Mouse (Mus musculus) cortical plate, adult 2 months (tissue): ENCODE measurements at regions not wholly inside any gene's neighbourhood (a gene's known extent, or its start where the extent isn't known, plus 50 kb on each side); places are given as distances from the start of the nearest gene placed in this dataset.

Experiments used
- H3K27ac ChIP-seq: fragments of 200-500 bp; 2 replicates; pipeline ENCODE4 v1.5.1; 2012; ENCODE audit warnings: low read length, control low read depth, inconsistent platforms; ENCODE audit not compliant: insufficient read depth
- H3K4me1 ChIP-seq: fragments of 200-500 bp; 2 replicates; pipeline ENCODE4 v1.6.1; 2011; ENCODE audit warnings: low read length; ENCODE audit not compliant: control insufficient read depth, insufficient read depth
- H3K4me3 ChIP-seq: fragments of 200-500 bp; 2 replicates; pipeline ENCODE4 v1.5.1; 2011; ENCODE audit warnings: mild to moderate bottlenecking, low read length, control low read depth; ENCODE audit not compliant: insufficient read depth
- CTCF ChIP-seq: fragments of 200-500 bp; IDR thresholded peaks from 2 replicates; pipeline ENCODE4 v1.5.1; 2011; ENCODE audit warnings: mild to moderate bottlenecking, control low read depth, low read length; ENCODE audit not compliant: insufficient read depth; ENCODE audit errors: extremely low read depth
- POLR2A ChIP-seq: fragments of 200-500 bp; IDR thresholded peaks from 2 replicates; pipeline ENCODE4 v1.6.1; 2011; ENCODE audit warnings: mild to moderate bottlenecking, low read length, control low read depth; ENCODE audit not compliant: insufficient read depth; ENCODE audit errors: extremely low read depth

DNA sequence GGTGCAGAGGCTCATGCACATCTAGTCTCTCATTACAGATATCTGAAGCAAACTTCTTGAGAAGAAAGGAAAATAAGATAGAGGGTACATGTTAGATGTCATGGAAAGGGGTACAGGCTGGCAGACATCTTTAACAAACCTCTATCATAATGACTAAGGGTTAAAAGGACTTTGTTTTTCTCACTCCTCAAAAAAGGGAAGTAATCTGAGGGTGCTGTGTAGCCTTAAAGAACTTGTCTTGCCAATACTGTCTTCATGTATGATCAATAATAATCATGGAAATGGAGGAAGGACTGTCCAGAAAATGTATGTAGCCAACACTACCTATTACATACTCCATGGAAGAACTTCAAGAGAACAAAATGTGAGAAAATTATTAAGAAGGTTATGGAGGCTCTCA is 400.0 kb upstream of the Mmadhc start:
- Histone ChIP-seq H3K27ac (no peak overlapping the region), H3K4me1 (no peaks in the 10 kb centered on the region), H3K4me3 (no peak overlapping the region)
- no peak for TF ChIP-seq POLR2A
- no peak for TF ChIP-seq CTCF

DNA sequence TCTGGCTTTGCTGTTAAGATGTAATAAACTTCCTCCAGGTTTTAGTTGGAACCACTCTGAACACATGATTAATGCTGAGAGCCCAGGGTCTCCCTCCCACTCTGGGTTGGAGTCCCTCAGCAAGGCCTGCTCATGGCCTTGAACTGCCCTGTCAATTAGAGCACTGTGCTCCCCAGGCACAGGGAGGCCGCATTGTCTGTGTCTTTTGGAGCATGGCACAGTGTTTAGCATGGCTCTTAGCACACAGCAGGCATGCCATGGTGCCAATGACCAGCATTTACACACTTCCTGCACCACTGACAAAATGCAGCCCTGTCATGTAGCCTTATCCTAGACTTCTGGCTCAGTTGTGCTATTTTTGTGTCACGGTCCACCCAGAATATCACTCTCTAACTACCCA is 398.2 kb upstream of the Mmadhc start:
- Histone ChIP-seq H3K27ac (no peak overlapping the region), H3K4me1 (no peaks in the 10 kb centered on the region), H3K4me3 (no peak overlapping the region)
- TF ChIP-seq POLR2A (no peak), CTCF (no peak)

DNA sequence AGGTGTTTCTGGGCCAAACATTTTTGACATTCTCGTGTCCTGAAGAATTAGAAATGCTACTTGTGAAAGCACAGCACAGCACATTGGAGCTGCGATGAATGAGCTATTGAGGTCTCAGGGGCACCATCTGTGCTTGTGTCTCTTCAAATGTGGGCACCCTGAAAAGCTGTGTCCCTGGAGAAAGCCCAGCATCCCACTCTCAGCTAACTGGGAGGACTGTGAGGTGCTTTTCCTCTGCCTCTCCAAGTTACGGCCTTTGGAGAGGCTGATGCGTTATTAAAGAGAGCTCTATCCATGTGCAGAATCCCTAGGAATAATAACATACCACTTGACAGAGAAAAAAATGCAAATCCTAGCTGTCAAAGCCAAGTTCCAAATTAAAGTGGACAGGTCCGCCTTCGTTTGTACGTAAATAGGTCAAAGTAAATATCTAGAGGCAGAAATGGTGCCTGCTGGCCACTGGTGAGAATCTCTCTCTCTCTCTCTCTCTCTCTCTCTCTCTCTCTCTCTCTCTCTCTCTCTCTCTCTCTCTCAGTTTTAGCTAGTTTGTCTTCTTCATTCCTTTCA is 397.3 kb upstream of the Mmadhc start:
- TF ChIP-seq POLR2A (no peak), CTCF (no peak)
- Histone ChIP-seq H3K4me1 (no peaks in the 10 kb centered on the region), H3K4me3 (no peak overlapping the region), H3K27ac (no peak overlapping the region)

DNA sequence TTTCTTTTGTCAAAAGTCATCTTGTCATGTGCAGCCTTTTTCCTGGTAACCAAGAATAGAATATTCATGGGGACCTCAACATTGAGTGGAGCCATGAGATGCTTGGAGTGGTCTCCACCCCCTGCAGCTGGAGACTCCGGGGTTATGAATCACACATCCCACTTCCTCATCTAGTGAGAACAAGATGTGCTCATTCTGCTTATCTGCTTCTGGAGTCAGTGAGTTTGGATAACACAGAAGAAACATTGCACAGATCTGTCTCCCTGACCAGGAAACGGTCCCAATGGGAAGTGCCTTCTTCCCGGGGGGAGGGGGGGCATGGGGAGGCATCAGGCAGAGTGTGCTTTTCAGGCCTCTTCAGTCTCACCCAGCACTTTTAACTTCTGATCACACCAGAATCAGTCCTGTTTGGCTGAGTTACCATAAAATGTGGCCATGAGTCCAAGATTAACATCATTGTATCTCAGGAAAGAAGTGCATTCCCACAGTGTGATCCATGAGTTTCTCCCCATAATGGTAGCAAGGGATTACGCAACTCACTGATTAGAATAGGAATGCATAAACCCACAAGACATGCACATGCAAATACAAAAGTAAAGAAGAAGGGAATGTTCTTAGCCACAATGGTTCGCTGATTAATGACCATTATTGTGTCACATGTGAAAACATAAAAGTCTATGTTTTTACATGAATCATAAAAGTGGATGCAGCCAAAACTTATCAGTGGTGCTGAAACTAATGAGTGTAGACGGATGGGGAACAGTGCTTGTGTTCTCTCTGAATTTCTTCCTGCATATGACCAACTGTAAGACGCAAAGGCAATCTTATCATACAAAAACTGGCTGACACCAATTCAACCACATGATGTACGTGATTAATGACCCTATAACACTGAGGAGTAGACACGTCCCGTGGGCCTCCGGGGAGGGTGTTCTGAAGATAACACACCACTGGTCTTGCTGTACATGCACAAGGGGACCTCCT is 393.8 kb upstream of the Mmadhc start:
- no peak overlapping the region for H3K27ac ChIP-seq
- no peak overlapping the region for H3K4me3 ChIP-seq
- no peaks in the 10 kb centered on the region for H3K4me1 ChIP-seq
- no peak for TF ChIP-seq CTCF
- TF ChIP-seq POLR2A = no peak

DNA sequence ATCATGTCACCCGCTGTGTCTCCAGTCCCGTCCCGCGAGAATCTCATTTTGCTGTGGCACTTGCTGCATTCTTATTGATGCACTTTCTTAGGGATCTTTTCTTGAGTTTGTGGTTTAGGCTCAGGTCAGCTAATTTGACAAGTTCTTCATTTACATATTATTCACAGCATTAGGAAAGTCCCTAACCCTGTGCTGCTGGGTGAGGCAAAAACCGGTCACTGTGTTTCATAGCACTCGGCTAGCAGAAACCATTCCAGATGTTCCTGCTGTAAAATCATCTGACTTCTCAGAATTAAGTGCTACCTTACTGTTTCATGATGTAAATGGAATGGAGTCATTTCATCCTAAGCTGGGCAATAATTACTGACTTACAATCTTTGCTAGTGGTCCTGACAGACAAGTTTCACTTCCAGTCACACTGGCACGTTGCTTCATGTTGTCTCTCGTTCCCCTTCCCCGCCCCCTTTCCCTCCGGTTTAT is 391.1 kb upstream of the Mmadhc start:
- Histone ChIP-seq H3K4me1 (no peaks in the 10 kb centered on the region), H3K4me3 (no peak overlapping the region), H3K27ac (no peak overlapping the region)
- no peak for TF ChIP-seq CTCF
- no peak for TF ChIP-seq POLR2A

DNA sequence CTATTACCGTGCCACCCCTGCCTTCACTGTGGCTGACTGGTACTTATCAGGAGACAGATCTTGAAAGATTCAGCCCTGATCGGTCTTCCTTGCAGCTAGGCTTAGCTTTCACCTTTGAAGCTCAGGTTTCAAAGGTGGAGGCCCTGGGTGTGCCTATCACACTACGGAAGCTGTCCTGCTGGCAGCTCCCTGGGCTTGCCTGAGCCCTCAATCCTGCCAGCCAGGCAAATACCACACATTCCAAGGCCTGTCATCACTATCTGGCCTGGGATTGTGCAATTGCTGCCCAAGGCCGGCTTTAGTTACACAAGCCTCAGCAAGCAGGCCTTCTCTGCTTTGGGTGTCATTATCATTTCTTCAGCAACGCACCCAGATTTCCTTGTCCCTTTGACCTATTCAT is 390.6 kb upstream of the Mmadhc start:
- no peak overlapping the region for H3K4me3 ChIP-seq
- H3K27ac ChIP-seq = no peak overlapping the region
- TF ChIP-seq POLR2A = no peak
- no peak for TF ChIP-seq CTCF
- H3K4me1 ChIP-seq = no peaks in the 10 kb centered on the region

DNA sequence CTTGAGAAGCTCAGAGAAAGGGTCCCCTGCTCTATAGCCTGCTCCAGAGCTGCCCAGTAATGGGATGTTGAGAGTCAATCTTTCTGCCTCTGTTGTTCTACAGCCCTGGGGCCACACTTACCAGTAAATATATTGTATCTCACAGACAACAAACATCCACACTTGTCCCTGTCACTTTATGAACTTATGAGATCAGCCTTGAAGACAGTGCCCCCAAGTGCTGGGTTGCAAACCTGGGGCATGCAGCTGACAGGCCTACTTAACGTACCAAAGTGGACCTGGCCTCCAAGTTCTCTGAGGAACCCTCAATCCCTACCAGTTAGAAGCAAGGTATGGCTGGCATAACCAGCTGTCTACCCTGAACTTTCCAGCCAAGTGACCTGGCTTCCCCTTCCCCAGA is 380.9 kb upstream of the Mmadhc start:
- H3K4me1 ChIP-seq = no peaks in the 10 kb centered on the region
- TF ChIP-seq POLR2A (no peak), CTCF (no peak)
- no peak overlapping the region for H3K27ac ChIP-seq
- H3K4me3 ChIP-seq = no peak overlapping the region

DNA sequence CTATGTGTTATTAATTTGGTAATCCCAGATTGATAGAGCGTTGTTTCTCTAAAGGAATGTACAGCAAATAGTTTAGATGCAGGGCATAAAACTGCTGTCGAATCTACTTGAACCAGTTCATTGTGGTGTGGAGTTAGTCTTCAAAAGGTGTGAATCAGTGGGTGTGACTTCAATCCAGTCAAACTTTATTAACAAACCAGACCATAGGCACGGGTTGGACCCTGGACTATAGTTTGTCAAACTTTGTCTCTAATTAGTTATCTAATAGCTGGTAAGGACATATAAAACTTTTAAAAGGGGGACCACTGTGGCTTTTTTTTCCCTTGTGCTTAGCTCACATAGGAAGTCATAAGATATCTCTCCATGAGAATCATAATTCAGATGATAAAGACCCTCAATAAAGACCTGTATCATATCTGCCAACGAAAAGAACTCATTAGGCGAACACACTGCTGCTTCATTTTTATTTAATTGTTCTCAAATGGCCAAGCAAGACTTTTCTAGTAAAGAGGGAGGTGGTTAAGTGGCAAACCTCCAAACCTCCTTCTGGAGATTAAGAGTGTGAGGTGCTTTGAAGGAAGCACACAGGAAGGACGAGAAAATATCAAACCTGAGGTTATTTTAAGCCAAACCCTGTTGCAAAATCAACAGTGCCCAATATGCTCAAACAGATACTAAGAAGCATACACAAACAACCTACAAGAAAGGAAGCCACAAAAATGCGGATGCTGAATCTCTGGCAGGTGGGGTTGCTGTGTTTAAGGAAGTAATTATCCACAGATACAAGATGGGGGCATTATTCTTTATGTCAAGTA is 379.3 kb upstream of the Mmadhc start:
- H3K4me1 ChIP-seq = no peaks in the 10 kb centered on the region
- no peak for TF ChIP-seq POLR2A
- TF ChIP-seq CTCF = no peak

DNA sequence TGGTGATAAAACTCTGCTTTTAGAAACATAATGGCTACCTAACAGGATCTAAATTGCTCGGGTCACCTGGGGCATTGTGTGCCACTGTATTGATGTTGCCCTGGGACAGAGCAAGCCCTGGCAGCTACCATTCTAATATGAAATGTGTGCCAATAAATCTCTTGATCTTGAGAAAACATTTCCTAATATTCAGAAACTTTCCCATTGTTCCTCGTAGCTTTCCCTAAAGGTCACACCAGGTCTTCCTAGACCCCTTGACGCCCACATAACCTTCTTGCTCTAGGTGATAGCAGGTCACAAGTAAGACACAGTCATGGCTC is 378.2 kb upstream of the Mmadhc start:
- no peak for TF ChIP-seq POLR2A
- TF ChIP-seq CTCF = no peak
- Histone ChIP-seq H3K4me1 (no peaks in the 10 kb centered on the region), H3K27ac (no peak overlapping the region), H3K4me3 (no peak overlapping the region)

More for the DNA sequence above, 379.3 kb upstream of the Mmadhc start:
- Histone ChIP-seq H3K4me3 (no peak overlapping the region), H3K27ac (no peak overlapping the region)
